Mouse (Mus musculus): ENCODE measurements around the gene Arid1b. TPM values are rescaled to one million over a fixed set of nuclear protein-coding genes. Genes with fewer than 3 reads are reported as not detected.
A peak's percentile ranks its signal among the peaks of the same experiment; 100 is the strongest.

Gene Arid1b
- polyA plus RNA-seq, 1 experiment from 2014 or later, result 12.5 TPM

DNA sequence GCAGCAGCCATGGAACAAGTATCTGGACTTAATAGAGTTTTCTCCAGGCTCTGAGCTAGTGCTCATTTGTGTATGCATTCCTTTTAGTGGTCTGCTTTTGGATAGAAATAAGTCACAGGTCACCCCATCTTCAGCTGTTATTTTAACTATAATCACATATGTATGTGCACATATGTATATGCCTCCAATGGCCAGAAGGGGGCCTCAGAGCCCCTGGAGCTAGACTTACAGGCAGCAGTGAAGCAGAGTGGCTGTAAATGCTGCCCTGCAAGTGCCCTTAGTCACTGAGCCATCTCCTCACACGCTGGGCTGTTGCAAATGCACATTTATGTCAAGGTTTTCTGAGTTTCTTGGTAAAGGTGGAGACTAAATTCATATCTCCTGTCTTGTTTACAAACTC lies 337.3 kb downstream of the Arid1b start:
- H3K9me3 ChIP-seq, result no peaks in the 10 kb centered on the region
- H3K4me3 ChIP-seq, result no peak overlapping the region
- no peak overlapping the region for H3K4me2 ChIP-seq (replicated peaks)
- no peak overlapping the region for H3K27ac ChIP-seq
- 69% methylated on average over 1 of the region's 1 CpGs for WGBS
- H3K9ac ChIP-seq, result no peak overlapping the region
- peaks cover 93% of the 10 kb centered on the region for H3K36me3 ChIP-seq
- H3K27me3 ChIP-seq, result no peaks in the 10 kb centered on the region
- no peak for ATAC-seq (ENCODE audit: low FRiP score, low read depth)
- H3K4me1 ChIP-seq, result peaks cover 5% of the 10 kb centered on the region; the same call in 1 of the 2 replicates

GRCm38 (mm10) chr17:5334567-5334966 lies 340.4 kb downstream of the Arid1b start:
- Histone ChIP-seq H3K27me3 (no peaks in the 10 kb centered on the region), H3K4me2 (replicated peaks) (no peak overlapping the region), H3K4me1 (no peaks in the 10 kb centered on the region), H3K36me3 (peaks cover 91% of the 10 kb centered on the region), H3K9me3 (no peaks in the 10 kb centered on the region), H3K4me3 (no peak overlapping the region), H3K27ac (no peak overlapping the region), H3K9ac (no peak overlapping the region)
- ATAC-seq (ENCODE audit: low FRiP score, low read depth), result no peak
- WGBS, result 86% methylated on average over 7 of the region's 7 CpGs

DNA sequence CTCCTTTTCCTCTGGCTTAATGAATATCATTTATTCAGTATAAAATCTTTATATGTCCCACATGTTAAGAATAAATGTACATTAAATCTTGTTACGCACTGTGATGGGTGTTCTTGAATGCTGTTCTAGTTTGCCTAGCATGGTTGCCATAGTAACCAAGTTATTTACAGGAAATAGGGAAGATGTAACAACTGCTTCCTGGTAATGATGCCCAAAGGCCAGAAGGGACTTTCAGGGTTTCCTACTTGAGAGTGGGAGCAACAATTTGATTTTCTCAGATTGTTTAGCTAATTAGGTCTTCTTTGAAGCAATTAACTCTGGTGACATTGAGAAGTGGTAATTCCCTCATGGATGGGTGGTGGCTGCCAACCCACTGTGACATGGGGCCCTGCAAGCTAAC lies 350.3 kb downstream of the Arid1b start:
- Histone ChIP-seq H3K9me3 (no peaks in the 10 kb centered on the region), H3K4me1 (no peaks in the 10 kb centered on the region), H3K4me3 (no peak overlapping the region), H3K9ac (no peak overlapping the region), H3K4me2 (replicated peaks) (no peak overlapping the region), H3K36me3 (peaks cover 51% of the 10 kb centered on the region), H3K27me3 (no peaks in the 10 kb centered on the region), H3K27ac (no peak overlapping the region)
- ATAC-seq (ENCODE audit: low FRiP score, low read depth), result no peak
- WGBS, result 82% methylated on average over 1 of the region's 1 CpGs

GRCm38 (mm10) chr17:5345810-5346209 lies 351.7 kb downstream of the Arid1b start:
- H3K9me3 ChIP-seq, result no peaks in the 10 kb centered on the region
- no peak overlapping the region for H3K9ac ChIP-seq
- H3K27me3 ChIP-seq, result no peaks in the 10 kb centered on the region
- WGBS, result 85% methylated on average over 5 of the region's 5 CpGs
- ATAC-seq (ENCODE audit: low FRiP score, low read depth), result no peak
- no peak overlapping the region for H3K27ac ChIP-seq
- no peak overlapping the region for H3K4me2 ChIP-seq (replicated peaks)
- no peaks in the 10 kb centered on the region for H3K4me1 ChIP-seq
- H3K4me3 ChIP-seq, result no peak overlapping the region
- peaks cover 38% of the 10 kb centered on the region for H3K36me3 ChIP-seq

- no peaks in the 10 kb centered on the region for H3K36me3 ChIP-seq
- H3K4me2 ChIP-seq (replicated peaks), result no peak overlapping the region
- H3K9me3 ChIP-seq, result no peaks in the 10 kb centered on the region
- no peak overlapping the region for H3K27ac ChIP-seq
- WGBS, result 46% methylated on average over 5 of the region's 5 CpGs
- H3K4me3 ChIP-seq, result no peak overlapping the region
- H3K9ac ChIP-seq, result no peak overlapping the region
- no peaks in the 10 kb centered on the region for H3K27me3 ChIP-seq
- peaks cover 12% of the 10 kb centered on the region for H3K4me1 ChIP-seq
- peak; percentile 51; the same call in 1 of the 2 replicates for ATAC-seq (ENCODE audit: low FRiP score, low read depth)
Observed at GRCm38 (mm10) chr17:5352901-5353300, 358.8 kb downstream of the Arid1b start.

GRCm38 (mm10) chr17:5360759-5361158 lies 366.6 kb downstream of the Arid1b start:
- H3K4me1 ChIP-seq, result peaks cover 9% of the 10 kb centered on the region
- H3K36me3 ChIP-seq, result no peaks in the 10 kb centered on the region
- no peak overlapping the region for H3K4me3 ChIP-seq
- no peaks in the 10 kb centered on the region for H3K27me3 ChIP-seq
- no peaks in the 10 kb centered on the region for H3K9me3 ChIP-seq
- ATAC-seq (ENCODE audit: low FRiP score, low read depth), result no peak
- H3K4me2 ChIP-seq (replicated peaks), result no peak overlapping the region
- no peak overlapping the region for H3K27ac ChIP-seq
- 68% methylated on average over 2 of the region's 2 CpGs for WGBS
- H3K9ac ChIP-seq, result no peak overlapping the region

GRCm38 (mm10) chr17:5365992-5366398 lies 371.9 kb downstream of the Arid1b start:
- whole genome bisulfite sequencing, result 22% methylated on average over 8 of the region's 8 CpGs
- no peak overlapping the region for H3K4me2 ChIP-seq (replicated peaks)

GRCm38 (mm10) chr17:5371032-5371431 lies 376.9 kb downstream of the Arid1b start:
- H3K9ac ChIP-seq, result no peak overlapping the region
- ATAC-seq (ENCODE audit: low FRiP score, low read depth), result no peak
- H3K27me3 ChIP-seq, result no peaks in the 10 kb centered on the region
- H3K4me2 ChIP-seq (replicated peaks), result no peak overlapping the region
- no peaks in the 10 kb centered on the region; the same call in 1 of the 2 replicates for H3K9me3 ChIP-seq
- WGBS, result 65% methylated on average over 4 of the region's 4 CpGs
- no peak overlapping the region for H3K27ac ChIP-seq
- no peak overlapping the region for H3K4me3 ChIP-seq
- no peaks in the 10 kb centered on the region for H3K36me3 ChIP-seq
- H3K4me1 ChIP-seq, result peaks cover 4% of the 10 kb centered on the region

More at GRCm38 (mm10) chr17:5365992-5366398, 371.9 kb downstream of the Arid1b start:
- no peaks in the 10 kb centered on the region for H3K27me3 ChIP-seq
- no peaks in the 10 kb centered on the region for H3K36me3 ChIP-seq
- H3K4me3 ChIP-seq, result no peak overlapping the region
- H3K4me1 ChIP-seq, result peaks cover 14% of the 10 kb centered on the region
- peak overlapping the region; percentile 31; the same call in 1 of the 2 replicates for H3K9ac ChIP-seq
- no peak for ATAC-seq (ENCODE audit: low FRiP score, low read depth)
- H3K27ac ChIP-seq, result no peak overlapping the region
- no peaks in the 10 kb centered on the region; the same call in 1 of the 2 replicates for H3K9me3 ChIP-seq

DNA sequence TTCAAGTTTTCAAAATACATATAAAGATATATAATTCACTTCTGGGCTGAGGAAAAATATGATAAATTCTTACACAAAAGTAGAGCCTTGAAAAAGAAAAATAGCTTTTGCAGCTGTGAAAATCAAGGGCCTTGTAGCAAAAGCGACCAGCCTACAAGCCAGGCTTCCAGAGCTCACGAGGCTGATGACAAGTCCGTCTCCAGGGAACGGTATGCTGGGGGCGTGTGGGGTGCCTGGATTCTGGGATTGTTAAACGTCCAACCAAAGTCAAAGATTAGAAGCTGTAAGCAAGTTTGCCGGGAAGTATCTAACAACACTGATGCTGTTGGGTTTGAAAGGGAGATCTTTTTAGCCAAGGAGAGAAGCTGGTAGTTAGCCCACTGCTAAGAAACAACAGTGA lies 377.4 kb downstream of the Arid1b start:
- no peak overlapping the region for H3K4me3 ChIP-seq
- ATAC-seq (ENCODE audit: low FRiP score, low read depth), result no peak
- H3K4me2 ChIP-seq (replicated peaks), result no peak overlapping the region
- WGBS, result 61% methylated on average over 7 of the region's 7 CpGs
- H3K9ac ChIP-seq, result no peak overlapping the region
- no peaks in the 10 kb centered on the region; the same call in 1 of the 2 replicates for H3K9me3 ChIP-seq
- H3K36me3 ChIP-seq, result no peaks in the 10 kb centered on the region
- H3K27ac ChIP-seq, result no peak overlapping the region
- H3K4me1 ChIP-seq, result peaks cover 3% of the 10 kb centered on the region; the same call in 1 of the 2 replicates
- H3K27me3 ChIP-seq, result no peaks in the 10 kb centered on the region

- Histone ChIP-seq H3K9ac (no peak overlapping the region), H3K27ac (no peak overlapping the region), H3K4me2 (replicated peaks) (no peak overlapping the region), H3K27me3 (no peaks in the 10 kb centered on the region; the same call in 1 of the 2 replicates), H3K4me3 (no peak overlapping the region), H3K9me3 (no peaks in the 10 kb centered on the region; the same call in 1 of the 2 replicates), H3K36me3 (no peaks in the 10 kb centered on the region), H3K4me1 (peaks cover 3% of the 10 kb centered on the region; the same call in 1 of the 2 replicates)
- WGBS, result 82% methylated on average over 8 of the region's 8 CpGs
- no peak for ATAC-seq (ENCODE audit: low FRiP score, low read depth)
Observed at GRCm38 (mm10) chr17:5372951-5373350, 378.8 kb downstream of the Arid1b start.

DNA sequence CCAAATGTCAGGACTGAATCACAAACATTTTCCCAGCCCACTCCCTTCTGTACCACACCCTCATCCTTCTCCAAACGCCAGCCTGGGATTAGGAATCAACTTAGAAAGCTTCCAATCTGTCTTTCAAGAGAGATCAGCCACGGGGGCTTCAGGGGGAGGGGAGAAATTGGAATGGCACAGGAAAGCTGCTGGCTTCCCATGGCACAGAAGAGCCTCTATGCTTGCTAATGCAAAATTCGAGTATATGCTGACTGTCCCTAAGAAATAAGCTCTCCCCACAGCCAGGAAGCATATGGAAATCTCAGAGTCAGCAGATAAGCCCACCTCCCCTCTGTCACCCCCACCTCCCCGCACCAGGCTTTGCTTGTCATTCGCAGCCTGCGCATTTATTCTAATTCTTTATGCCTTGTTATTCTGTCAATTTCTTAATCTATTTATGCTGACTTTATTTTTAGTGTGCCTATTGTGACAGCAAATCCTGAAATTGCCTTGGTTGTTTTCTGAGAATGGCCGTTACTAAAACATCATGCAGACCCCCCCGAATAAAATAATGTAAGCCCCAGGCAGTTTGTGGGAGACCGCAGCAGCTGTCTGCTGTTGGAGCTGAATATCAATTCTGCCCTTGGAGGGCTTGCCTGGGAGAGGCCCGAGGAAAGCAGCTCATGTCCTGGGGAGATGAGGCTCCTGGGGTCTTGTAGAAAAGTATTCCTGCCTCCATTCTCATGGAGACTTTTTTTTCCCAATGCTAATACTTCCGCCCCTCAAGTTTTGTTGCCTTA lies 383.2 kb downstream of the Arid1b start:
- WGBS, result 38% methylated on average over 11 of the region's 11 CpGs
- H3K27me3 ChIP-seq, result no peaks in the 10 kb centered on the region; the same call in 1 of the 2 replicates
- H3K9me3 ChIP-seq, result no peaks in the 10 kb centered on the region
- ATAC-seq (ENCODE audit: low FRiP score, low read depth), result no peak
- H3K27ac ChIP-seq, result no peak overlapping the region
- no peaks in the 10 kb centered on the region for H3K36me3 ChIP-seq
- H3K9ac ChIP-seq, result no peak overlapping the region
- H3K4me2 ChIP-seq (replicated peaks), result 0 out of 2 replicates have a peak overlapping the region, but pooled peaks have one; percentile 12
- H3K4me3 ChIP-seq, result no peak overlapping the region
- H3K4me1 ChIP-seq, result no peaks in the 10 kb centered on the region

DNA sequence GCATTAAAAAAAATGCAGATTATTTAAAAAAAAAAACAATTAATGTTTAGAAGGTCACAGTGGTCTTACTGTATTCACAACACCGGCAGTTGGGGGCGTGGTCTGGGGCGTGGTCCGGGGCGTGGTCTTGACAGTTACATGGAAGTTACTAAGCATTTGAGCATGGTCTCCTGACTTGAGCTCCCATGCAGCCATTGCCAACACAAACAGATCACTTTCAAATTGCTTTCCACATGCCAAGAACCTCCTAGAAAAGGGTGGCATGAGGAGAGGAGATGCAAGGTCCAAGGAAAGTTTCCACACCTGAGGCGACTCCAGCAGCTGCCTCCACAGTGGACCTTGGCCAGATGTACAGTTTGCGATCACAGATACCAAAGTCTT lies 383.8 kb downstream of the Arid1b start:
- H3K9me3 ChIP-seq, result no peaks in the 10 kb centered on the region
- no peak for ATAC-seq (ENCODE audit: low FRiP score, low read depth)
- WGBS, result 32% methylated on average over 7 of the region's 7 CpGs
- H3K4me1 ChIP-seq, result no peaks in the 10 kb centered on the region
- no peak overlapping the region for H3K9ac ChIP-seq
- no peak overlapping the region for H3K4me3 ChIP-seq
- no peaks in the 10 kb centered on the region for H3K36me3 ChIP-seq
- no peaks in the 10 kb centered on the region; the same call in 1 of the 2 replicates for H3K27me3 ChIP-seq
- no peak overlapping the region for H3K27ac ChIP-seq
- H3K4me2 ChIP-seq (replicated peaks), result 0 out of 2 replicates have a peak overlapping the region, but pooled peaks have one; percentile 12
